Comparison of ENCODE assay signal across 18 mouse cellular contexts in the genomic region with DNA sequence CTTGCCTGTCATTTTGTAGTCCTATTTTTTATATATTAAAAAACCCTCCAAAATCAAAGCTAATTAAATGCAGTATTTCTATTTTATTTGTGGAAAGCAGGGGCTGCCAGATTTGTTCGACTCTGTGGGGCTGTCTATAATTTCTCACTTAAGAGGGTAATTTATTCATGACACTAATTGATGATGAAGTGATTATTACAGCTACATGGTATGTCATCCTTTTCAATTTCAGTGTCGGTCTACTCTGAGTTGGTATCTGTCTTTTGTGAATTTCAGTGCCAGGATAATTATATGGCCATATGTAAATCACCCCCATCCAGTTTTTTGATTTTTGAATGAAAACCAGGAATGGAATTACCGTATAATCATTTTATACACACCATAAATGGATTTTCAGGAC.
"Had no signal": no experiment of that assay in that cellular context is flagged by ENCODE, and none has a peak within 500 bp of the region (broad histone marks: within the 10 kb centered on the region; RNA-seq: fewer than 3 reads in every experiment).

No protein-coding gene starts in this region.

- H3K4me3 ChIP-seq: kidney, embryonic 15.5 days; left cerebral cortex, adult 2 months; liver, embryonic 13.5 days; midbrain, embryonic 15.5 days; neural tube, embryonic 12.5 days; neural tube, embryonic 15.5 days had no signal

- H3K4me2 ChIP-seq: kidney, embryonic 15.5 days; liver, embryonic 13.5 days; midbrain, embryonic 15.5 days; neural tube, embryonic 12.5 days; neural tube, embryonic 15.5 days had no signal

- H3K27me3 ChIP-seq: kidney, embryonic 15.5 days; liver, embryonic 13.5 days; midbrain, embryonic 15.5 days; neural tube, embryonic 12.5 days; neural tube, embryonic 15.5 days had no signal

- DNase-seq: kidney, adult 8-10 months; kidney, postnatal 10 days; kidney, postnatal 36 days; layer of hippocampus, postnatal 36 days; liver, embryonic 13.5 days; lung, adult 2 months; lung, postnatal 14 days; lung, postnatal 4 days; right cerebral cortex, adult 18-20 months; right cerebral cortex, postnatal 14 days; right cerebral cortex, postnatal 4 days; thymus, postnatal 36 days had no signal

- H3K27ac ChIP-seq: kidney, embryonic 15.5 days; left cerebral cortex, adult 2 months; liver, embryonic 13.5 days; midbrain, embryonic 15.5 days; neural tube, embryonic 12.5 days; neural tube, embryonic 15.5 days; stomach, postnatal 0 days had no signal

- H3K9ac ChIP-seq: kidney, embryonic 15.5 days; liver, embryonic 13.5 days; midbrain, embryonic 15.5 days; neural tube, embryonic 12.5 days; neural tube, embryonic 15.5 days had no signal

- H3K4me1 ChIP-seq: kidney, embryonic 15.5 days; liver, embryonic 13.5 days; midbrain, embryonic 15.5 days; neural tube, embryonic 12.5 days; neural tube, embryonic 15.5 days had no signal

- H3K9me3 ChIP-seq: kidney, embryonic 15.5 days; liver, embryonic 13.5 days; midbrain, embryonic 15.5 days; neural tube, embryonic 12.5 days; neural tube, embryonic 15.5 days had no signal

- H3K36me3 ChIP-seq: kidney, embryonic 15.5 days; liver, embryonic 13.5 days; midbrain, embryonic 15.5 days; neural tube, embryonic 12.5 days; neural tube, embryonic 15.5 days had no signal

- ATAC-seq: midbrain, embryonic 15.5 days had no signal
